Mouse (Mus musculus): ENCODE data around the gene Tasp1.
"Not testable (repeated sequence)": the region's sequence is repeated elsewhere in the genome, so short reads cannot be mapped to it uniquely, and the experiment has no call there.

Tasp1 gene

DNA sequence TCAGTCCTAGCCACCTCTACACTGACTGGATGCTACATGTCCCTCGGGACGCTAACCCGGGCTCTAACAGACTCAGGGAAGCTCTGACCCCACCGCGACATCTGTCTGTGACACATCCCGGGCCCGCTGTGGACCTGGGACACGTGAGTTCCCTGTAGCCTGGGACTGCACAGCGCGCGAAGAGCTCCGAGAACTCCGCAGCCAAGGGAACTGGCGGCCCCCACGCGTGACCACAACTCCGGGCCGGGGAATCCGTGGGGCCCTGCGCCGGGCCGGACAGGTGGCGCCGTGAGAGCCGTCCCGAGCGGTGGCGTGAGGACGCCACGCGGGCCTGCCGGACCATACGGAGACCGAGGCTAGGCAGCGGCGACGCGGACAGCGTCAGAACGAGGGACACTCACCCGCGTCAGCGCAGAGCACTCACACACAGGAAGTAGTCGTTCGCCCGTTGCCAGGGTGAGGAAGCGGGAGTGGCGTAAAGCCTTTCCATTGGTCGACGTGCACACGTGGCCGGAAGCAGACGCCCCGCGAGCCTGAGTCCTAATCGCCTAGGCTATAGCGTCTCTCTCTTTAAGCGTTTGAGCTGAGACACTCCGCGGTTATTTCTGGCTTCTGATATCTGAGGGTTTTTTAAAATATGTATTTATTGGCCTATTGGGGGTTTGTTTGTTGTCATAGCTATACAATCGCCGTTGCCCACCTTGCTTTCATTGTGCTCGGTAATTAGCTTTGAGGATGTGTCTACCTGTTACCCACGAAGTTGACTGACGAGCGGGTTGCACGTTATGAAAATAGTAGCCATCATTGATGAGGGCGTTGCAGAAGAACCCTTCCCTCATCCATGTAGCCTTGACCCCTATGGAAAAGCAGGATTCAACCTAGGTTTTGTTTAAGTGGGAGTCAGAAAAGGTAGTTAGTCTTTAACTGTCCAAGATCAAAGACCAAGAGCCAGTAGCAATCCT lies at the start of gene Tasp1:
Gene Tasp1, minus strand, starts transcription at position 453 of the 962 bp plus-strand sequence.
- DNase-seq (ENCODE audit: low spot score in 2 of 2) = peak; percentile 73 to 83

DNA sequence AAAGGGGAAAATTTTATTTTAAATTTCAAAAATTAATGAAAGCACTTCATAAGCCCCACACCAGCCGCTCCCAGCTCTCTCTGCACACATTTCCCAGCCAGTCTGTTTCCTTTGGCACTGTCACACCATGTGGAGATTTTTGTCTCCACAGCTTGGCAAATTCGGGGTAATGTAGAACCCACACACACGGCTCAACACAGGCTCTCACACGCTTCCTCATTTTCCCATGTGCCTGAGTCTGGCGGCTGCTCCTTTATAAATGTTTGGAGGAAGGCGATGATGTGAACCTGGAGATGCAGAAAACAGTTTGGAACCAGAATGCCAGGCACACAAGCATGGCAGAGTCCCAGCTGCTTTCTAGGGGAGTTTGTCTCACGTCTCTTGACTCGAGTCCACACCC lies 47.2 kb upstream of the Tasp1 start:
- DNase-seq (ENCODE audit: low spot score in 2 of 2) = no peak

DNA sequence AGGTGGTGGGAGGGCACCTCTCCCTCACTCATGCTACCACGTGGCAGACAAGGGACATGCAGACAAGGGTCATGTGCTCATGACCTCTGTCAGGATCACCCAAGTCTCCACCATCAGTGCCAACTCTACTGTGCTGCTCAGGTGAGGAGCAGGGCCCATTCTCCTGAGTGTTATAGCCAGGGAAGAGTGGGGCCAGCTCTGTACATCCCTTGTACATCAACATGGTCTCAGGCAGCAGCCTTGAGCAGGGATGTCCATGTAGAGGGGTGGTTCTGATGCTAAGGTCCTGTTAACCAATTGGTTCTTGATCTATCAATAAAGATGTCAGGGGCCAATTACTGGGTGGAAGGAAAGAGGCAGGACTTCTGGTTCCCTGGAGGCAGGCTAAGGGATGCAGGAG lies 42.3 kb upstream of the Tasp1 start:
- DNase-seq (ENCODE audit: low spot score in 2 of 2) = no peak

DNA sequence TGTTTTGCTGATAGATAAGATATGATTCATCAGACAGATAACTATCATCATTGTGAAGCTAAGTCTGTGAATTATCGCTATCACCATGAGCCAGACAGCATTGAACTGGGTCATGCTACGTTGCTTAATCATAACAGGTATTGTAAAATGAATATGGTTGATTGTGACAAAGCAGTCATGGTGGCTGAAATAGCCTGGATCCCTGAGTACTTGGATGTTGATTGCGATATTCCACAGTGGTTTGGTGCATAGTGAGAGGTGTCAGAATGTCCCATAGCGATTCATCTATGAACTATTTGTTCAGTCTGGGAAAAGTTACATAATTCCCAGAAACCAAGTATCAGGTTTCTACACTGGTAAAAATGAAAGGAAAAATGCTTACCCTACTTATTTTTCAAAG lies 41.0 kb upstream of the Tasp1 start:
- DNase-seq (ENCODE audit: low spot score in 2 of 2) = no peak

DNA sequence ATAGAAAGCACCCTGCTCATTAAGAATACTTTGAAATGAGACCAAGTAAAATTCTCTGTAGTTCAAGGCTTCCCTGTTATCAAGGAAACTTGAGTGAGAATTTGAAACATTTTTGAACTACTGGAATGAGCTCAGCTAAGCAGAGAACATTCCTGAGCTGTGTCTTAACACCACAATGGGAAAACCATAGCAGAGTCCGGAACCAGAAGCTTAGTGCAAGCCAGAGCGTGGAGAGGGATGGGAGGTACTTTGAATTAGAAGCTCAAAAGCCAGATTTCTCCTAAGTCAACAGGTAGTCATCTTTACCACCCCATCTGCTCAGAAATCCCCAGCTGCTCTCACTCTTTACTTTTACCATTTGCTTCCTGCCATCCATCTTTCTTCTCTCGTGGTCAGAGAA lies 38.3 kb upstream of the Tasp1 start:
- no peak for DNase-seq (ENCODE audit: low spot score in 2 of 2)

DNA sequence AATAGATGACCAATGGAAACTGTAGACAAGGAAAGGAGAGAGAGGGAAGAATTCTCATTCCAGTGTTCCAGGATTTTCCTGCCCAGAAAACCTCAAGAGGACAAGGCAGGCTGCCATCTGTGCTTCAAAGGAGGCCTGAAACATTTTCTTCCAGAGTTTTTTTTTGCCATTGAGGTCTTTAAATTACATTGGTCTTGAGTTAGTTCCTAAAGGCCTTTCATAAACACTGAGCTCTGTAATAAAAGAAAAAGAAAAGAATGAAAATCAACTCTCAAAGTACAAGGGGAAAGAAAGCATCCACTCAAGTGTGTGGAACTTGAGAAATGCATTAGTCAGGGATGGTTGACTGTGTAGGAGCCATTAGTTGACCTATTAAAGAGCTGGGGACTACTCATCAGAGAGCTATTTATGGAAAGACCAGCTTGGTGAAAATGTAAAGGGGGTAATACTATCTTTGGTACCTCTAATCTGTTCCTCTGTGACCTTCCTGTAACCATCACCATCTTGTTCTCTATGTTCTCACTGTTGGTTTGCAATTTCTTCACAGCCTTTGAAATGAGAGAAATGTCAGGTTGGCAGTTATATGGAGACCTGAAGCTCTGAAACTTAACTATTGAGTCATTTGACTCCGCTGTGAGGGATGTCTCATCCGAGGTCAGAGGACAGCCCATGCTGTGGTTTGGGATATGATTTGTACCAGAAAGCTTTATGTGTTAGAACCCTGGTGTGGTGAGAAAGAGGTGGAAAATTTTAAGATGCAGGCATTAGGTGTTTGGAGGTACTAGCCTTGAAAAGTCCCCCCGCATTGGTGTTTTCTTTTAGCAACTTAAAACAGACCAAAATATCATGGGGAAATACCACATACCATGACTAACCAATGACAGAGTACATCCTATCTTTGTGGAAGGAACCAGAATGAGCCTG lies 34.2 kb upstream of the Tasp1 start:
- no peak for DNase-seq (ENCODE audit: low spot score in 2 of 2)

DNA sequence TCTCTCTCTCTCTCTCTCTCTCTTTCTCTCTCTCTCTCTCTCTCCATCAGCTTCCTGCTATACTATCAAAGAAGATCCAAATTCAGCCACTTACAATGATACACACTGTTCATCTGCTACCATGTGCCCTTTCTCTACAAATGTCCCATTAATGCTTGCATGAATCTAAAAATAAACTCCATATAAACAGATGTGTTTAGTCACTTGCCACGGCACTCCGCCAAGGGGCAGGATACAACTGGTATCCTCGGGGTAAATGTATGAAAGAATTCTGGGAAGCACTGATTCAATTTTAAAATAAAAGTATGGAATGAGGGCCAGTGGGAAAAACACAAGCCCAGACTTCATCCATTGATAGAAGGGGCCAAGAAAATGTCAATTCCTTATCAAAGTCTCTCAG lies 33.4 kb upstream of the Tasp1 start:
- DNase-seq (ENCODE audit: low spot score in 2 of 2) = no peak

DNA sequence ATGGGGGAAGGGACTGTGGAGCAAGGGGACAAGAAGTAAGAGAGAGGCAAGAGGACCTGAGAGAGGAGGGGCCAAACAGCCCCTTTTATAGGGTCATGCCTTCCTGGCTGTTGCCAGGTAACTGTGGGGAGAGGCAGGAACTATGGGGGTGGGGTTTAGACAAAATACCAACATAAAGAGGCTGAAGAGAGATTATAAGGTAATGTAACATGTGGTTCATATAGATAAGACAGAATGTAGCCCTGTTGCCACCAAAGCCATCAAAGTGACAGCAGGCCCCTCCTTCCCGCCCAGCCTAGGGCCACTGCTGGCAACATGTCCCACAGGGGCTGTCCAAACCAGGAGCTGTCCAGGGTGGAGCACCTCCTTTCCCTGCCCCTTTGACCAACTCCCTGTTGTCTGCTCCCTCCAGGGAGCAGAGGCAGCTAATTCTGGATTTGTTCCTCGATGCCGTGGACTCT lies 30.6 kb upstream of the Tasp1 start:
- DNase-seq (ENCODE audit: low spot score in 2 of 2) = peak; percentile 7 to 13

DNA sequence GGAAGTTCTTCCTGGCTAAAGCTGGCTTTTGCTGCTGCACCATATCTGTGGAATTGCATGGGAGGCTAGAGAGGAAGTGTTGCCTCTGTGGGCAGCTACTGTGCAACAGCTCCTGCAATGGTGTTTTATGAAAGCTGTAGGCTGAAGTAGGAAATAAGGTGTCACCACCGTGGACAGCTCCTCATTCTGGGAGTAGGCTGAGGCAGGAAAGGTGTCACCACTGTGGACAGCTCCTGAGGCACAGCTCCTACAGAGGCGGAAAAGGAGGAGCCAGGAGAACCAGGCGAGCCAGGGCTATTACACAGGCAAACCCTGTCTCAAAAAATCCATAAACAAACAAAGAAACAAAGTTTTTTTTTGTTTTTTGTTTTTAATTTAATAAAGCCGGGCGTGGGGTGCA lies 29.4 kb upstream of the Tasp1 start:
- no peak for DNase-seq (ENCODE audit: low spot score in 2 of 2)

DNA sequence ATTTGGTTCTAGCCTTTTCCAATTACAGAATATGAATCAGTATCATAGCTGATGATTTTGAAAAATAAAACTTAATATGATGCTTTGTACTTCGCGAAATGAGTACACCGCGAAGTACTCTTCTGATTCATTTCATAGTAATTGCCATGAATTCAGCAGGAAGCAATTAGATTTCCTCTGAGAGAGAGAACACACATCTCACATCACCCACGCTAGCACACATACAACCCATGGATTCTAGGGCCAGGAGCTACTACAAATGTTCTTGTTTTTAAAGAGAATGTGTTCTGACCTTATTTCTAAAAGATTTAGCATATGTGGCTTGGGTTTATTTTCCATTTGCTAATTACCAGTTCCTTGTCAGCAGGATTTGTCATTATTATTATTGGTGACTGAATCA lies 26.8 kb upstream of the Tasp1 start:
- DNase-seq (ENCODE audit: low spot score in 2 of 2) = no peak

DNA sequence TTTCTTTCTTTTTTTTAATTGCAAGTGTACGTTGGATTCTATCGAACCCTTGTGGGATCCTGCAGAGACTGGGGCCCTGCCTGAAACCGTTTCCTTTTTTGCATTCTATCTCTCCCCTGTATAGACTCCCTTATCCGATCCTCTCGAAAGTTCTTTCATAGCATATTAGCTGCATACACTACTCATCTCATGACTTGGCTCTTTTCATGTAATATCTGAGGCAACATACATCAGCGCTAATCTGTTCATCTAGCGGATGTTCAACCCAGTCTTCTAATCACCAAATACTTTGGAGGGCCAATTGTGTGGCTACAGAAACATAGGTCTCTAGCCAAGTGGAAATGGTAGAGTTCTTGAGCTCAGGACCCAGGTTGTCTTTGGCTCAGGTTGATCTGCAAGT lies 17.6 kb upstream of the Tasp1 start:
- DNase-seq (ENCODE audit: low spot score in 2 of 2) = no peak

DNA sequence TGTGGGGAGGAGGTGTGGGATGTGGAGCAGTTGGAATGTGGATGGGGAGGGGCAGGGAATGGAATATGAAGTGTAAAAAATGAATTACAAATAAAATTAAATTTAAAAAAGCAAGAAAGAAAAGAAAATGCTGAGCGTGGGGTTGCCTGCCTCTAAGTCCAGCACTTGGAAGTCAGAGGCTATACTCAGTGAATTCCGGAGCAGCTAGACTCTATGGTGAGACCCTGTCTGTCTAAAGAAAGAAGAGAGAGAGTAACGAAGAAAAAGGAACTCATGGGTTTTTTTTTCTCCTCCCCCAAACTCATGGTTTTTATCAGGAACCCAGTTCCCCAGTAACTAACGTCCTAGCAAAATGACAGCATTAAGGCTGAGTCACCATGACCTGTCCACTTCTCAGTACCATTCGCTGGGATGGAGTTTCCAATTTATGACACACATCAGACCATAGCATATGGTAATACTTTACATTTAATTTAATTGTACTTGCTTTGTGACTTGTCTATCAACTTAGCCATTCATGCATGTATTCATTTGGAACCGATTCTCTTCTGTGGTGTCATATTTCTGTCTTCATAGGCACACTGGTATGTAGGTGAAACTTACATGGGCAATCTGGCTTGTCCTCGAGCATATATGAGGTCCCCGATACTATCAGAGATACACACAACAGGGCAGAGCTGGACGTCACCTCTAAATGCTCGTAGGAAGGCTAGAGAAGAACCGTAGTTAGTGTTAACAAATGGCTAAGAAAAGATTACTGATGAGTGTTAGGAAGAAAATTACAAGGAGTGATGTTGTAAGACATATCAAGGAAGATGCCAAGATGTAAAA lies 14.4 kb upstream of the Tasp1 start:
- DNase-seq (ENCODE audit: low spot score in 2 of 2) = no peak

DNA sequence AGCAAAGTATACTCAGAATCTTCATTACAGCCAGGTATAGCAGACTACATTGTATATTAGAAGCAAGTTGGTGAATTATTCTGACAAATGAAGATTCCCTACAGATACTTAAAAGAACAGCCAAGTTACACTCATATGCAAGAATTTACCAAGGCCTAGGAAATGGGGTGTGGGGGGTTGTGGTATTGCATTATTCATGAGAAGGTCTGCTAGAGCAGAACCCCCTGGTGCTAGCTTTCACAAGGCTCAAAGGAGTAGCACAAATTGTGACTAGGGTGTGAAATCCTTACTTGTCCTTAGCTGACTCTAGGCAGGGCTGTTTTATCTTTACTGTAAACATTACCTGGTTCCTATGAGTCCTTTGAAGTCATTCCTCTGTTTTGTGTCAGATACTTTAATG lies 12.7 kb upstream of the Tasp1 start:
- DNase-seq (ENCODE audit: low spot score in 2 of 2) = not testable (repeated sequence)

DNA sequence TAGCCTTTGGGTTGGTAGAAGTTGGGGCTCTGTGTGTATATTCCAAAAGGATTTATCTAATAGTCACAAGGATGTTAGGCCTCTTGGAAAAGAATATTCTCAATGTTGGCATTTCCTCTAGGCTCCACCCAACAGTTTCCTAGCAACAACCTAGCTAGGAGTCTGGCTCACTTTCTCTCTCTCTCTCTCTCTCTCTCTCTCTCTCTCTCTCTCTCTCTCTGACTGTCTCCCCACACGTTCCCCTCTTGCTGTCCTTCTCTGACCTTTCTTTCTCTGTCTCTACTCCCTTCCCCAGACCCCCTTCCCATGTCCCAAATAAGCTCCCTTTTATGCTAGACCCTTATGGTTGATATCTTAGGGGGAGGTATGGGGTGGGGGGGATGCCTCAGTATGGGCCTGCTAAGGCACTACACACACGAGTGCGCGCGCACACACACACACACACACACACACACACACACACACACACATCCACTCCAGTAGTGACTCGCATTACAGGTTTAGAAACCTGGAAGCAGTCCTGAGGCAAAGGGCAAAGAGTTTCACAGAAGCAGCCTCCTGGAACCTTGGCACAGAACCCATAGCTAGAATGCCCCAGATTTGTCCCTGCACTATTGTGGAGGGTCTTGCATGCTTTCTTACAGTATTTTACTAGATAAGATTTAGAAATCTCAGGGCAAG lies 12.1 kb upstream of the Tasp1 start:
- DNase-seq (ENCODE audit: low spot score in 2 of 2) = no peak

DNA sequence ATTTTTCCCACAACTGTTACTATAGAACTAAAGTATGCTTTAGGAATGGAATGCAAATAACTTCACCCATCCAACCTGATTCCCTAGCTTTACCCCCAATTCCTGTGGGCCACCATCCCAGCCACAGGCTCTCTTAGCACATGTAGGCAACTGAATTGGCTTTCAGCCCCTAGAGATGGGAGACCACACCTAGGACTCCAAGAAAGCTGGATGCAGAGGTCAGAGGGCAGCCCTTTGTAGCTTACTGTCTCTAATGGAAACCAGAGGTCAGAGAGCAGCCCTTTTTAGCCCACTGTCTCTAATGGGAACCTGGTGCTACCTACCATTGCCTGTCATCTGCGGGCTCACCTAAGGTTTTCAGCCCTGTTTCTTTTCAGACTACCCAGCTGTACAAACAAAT lies 10.9 kb upstream of the Tasp1 start:
- no peak for DNase-seq (ENCODE audit: low spot score in 2 of 2)

DNA sequence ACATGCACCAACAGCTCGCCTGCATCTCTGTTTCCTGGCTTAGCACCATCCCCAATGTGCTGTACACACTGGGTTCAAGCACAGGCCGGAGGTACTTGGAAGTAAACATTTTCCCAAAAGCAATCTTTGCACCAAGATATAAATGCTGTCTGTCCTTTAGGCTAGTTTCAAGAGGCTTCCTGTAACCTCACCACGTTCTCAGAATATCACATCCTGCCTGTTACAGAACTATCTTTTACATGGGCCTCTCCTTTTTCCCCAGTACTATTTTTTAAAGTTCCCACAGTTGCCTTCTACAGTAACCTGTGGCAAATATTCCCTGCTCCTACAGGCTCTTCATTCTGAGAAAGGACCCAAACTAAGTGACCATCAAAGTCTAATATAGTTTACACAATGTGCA lies 8.5 kb upstream of the Tasp1 start:
- no peak for DNase-seq (ENCODE audit: low spot score in 2 of 2)

DNA sequence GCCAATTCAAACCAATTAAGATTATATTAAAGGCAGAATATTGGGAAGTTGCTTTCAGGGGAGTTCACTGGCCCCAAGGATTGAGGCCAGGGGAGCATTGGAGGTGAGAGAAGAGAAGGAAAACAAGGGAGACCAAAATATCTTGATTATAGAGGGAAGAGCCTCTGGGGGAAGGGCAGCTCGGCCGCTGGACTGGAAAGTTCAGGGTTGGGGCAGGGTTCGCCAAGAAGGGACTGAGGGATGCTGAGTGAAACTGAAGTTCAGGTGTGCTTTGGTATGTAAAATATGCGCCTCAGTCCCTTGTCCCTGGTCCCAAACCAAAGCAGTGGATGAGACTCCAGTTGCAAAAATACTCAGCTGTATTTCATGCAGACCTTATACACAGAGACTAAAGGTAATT lies 911 bp upstream of the Tasp1 start:
- no peak for DNase-seq (ENCODE audit: low spot score in 2 of 2)

DNA sequence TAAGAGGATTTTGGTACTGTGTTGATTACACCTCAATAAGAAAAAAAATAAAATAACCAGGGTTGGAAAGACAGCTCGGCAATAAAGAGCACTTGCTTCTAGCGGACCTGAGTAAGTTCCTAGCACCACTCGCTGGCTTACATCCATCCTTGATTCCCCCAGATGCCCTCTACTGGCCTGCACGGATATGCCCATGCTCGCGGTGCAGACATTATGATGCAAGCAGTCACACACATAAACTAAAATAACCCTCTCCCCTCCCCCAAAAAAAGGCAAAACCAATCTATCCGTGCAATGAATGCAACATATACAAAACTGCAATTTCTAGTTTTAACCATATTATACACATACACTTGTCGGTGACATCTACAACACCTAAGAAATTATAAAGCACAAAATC lies 929 bp downstream of the Tasp1 start:
- DNase-seq (ENCODE audit: low spot score in 2 of 2) = no peak

DNA sequence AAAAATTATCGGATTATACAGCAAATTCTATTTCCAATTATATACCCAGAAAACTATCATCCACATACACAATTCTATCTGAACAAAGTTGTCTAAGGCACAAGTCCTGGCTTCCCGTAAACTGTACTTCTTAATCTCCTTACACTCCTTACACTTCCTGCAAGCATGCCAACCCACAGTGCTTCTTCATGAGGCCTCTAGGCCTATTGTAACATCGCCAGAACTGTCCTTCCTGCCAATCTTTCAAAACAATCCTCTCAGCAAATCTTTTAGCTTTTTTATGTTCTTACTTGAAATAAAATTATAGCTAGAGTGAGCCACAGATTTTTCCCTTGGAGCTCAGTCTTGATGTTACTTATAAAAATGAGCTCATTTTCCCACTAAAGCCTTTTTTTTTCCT lies 5.1 kb downstream of the Tasp1 start:
- DNase-seq (ENCODE audit: low spot score in 2 of 2) = no peak

DNA sequence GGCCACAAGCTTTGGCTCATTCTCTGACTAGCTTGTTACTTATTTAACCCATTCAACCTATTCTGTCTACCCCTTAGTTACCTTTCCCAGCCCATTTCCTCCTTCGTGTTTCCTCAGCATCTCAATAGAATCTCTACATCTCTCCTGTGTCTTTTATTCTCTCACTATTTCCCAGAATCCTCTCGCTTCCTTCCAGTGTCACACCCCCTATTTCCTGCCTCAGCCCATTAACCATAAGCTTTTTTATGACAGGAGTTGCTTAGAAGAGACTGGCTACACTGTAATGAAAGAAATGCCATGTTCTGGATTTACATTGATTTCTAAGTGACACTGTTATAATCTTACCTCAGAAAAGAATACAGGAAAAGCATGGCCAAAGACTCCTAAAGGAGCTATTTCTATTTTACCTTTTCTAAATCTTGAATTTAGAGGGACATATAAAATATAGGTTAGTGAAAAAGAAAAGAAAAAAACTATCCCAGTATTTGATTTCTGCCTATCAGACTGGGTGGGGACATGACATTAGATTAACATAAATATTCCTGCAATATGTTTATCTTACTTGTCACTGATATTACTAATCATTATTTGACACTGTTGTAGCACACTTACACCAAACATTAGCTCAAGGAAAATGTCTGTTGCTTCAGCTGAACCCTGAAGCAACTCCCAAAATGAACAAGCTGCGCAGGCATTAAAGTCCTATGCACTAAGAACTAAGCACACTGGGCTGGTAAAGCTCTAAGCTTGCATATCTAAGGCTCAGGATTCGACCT lies 6.3 kb downstream of the Tasp1 start:
- DNase-seq (ENCODE audit: low spot score in 2 of 2) = no peak
